Mouse (Mus musculus) liver, postnatal 0 days (tissue): ENCODE results near the gene Metap2.

Source experiments
- CTCF ChIP-seq: sonication (generic); IDR thresholded peaks from 2 replicates; pipeline ENCODE4 v1.5.1; 2016; ENCODE audit warnings: antibody characterized with exemption, low read depth
- EP300 ChIP-seq: IDR thresholded peaks from 2 replicates; pipeline ENCODE4 v1.6.1; 2016; ENCODE audit warnings: antibody characterized with exemption, low read depth, mild to moderate bottlenecking

- TF ChIP-seq CTCF (no peak), EP300 (no peak)
Measured at GRCm38 (mm10) chr10:93834394-93834745, 62.5 kb downstream of the Metap2 start.
